Mouse (Mus musculus) hindbrain, embryonic 16.5 days (tissue): ENCODE results near the gene Olfr606. TPM values are rescaled to one million over a fixed set of nuclear protein-coding genes. Genes with fewer than 3 reads are reported as not detected.

ENCODE experiments used
- microRNA-seq: library from miRNA; unstranded; fragments of <30 nt; microRNA quantifications from one replicate; pipeline ENCODE4, GENCODE M21; 2017
- polyA plus RNA-seq: library from polyadenylated mRNA; unstranded; fragments of >200 nt; fragmentation: Nextera tagmentation; extraction: Ambion mirVana; gene quantifications from 2 replicates; pipeline ENCODE4 v1.2.1, GENCODE M21; 2015

The Olfr606 gene
- polyA plus RNA-seq, 1 experiment from 2014 or later = not detected

Small RNA genes within 50 kb of the gene (microRNA-seq; reads per million reads assigned to microRNA genes)
- not detected for gene Gm25774

Other genes starting within 250 kb of the Olfr606 start
- gene Olfr593, start 237.2 kb upstream of the Olfr606 start, polyA plus RNA-seq = not detected in 2 replicates
- gene Olfr594, start 232.1 kb upstream of the Olfr606 start, polyA plus RNA-seq = not detected in 2 replicates
- not detected in 2 replicates for gene Usp17ld, start 196.5 kb upstream of the Olfr606 start, polyA plus RNA-seq
- not detected in 2 replicates for gene Olfr596, start 143.4 kb upstream of the Olfr606 start, polyA plus RNA-seq
- not detected in 2 replicates for gene Olfr597, start 132.7 kb upstream of the Olfr606 start, polyA plus RNA-seq
- not detected in 2 replicates for gene Olfr598, start 125.5 kb upstream of the Olfr606 start, polyA plus RNA-seq
- gene Olfr599, start 113.1 kb upstream of the Olfr606 start, polyA plus RNA-seq = not detected in 2 replicates
- not detected in 2 replicates for gene Olfr600, start 99.4 kb upstream of the Olfr606 start, polyA plus RNA-seq
- not detected in 2 replicates for gene Olfr601, start 86.4 kb upstream of the Olfr606 start, polyA plus RNA-seq
- not detected in 2 replicates for gene Olfr603, start 62.9 kb upstream of the Olfr606 start, polyA plus RNA-seq
- gene Usp17lc, start 34.0 kb upstream of the Olfr606 start, polyA plus RNA-seq = not detected in 2 replicates
- gene Olfr605, start 3.6 kb upstream of the Olfr606 start, polyA plus RNA-seq = not detected in 2 replicates
- gene Olfr607, start 15.1 kb downstream of the Olfr606 start, polyA plus RNA-seq = not detected in 2 replicates
- not detected in 2 replicates for gene Olfr608, start 20.8 kb downstream of the Olfr606 start, polyA plus RNA-seq
- gene Olfr609, start 49.0 kb downstream of the Olfr606 start, polyA plus RNA-seq = not detected in 2 replicates
- gene Olfr610, start 63.1 kb downstream of the Olfr606 start, polyA plus RNA-seq = not detected in 2 replicates
- gene Olfr611, start 71.8 kb downstream of the Olfr606 start, polyA plus RNA-seq = not detected in 2 replicates
- not detected in 2 replicates for gene Olfr612, start 93.7 kb downstream of the Olfr606 start, polyA plus RNA-seq
- gene Olfr613, start 99.0 kb downstream of the Olfr606 start, polyA plus RNA-seq = not detected in 2 replicates
- gene Olfr615, start 107.0 kb downstream of the Olfr606 start, polyA plus RNA-seq = not detected in 2 replicates
- gene Olfr616, start 120.1 kb downstream of the Olfr606 start, polyA plus RNA-seq = not detected in 2 replicates
- not detected in 2 replicates for gene Olfr617, start 124.0 kb downstream of the Olfr606 start, polyA plus RNA-seq
- 0.16 TPM in 1 of 2 replicates, not detected in the other for gene Olfr618, start 141.1 kb downstream of the Olfr606 start, polyA plus RNA-seq
- not detected in 2 replicates for gene Olfr619, start 151.5 kb downstream of the Olfr606 start, polyA plus RNA-seq
- gene Olfr620, start 163.5 kb downstream of the Olfr606 start, polyA plus RNA-seq = not detected in 2 replicates
- not detected in 2 replicates for gene Olfr622, start 193.7 kb downstream of the Olfr606 start, polyA plus RNA-seq
- gene Olfr623, start 214.7 kb downstream of the Olfr606 start, polyA plus RNA-seq = not detected in 2 replicates
- not detected in 2 replicates for gene Olfr624, start 222.1 kb downstream of the Olfr606 start, polyA plus RNA-seq
- gene Olfr625-ps1, start 233.7 kb downstream of the Olfr606 start, polyA plus RNA-seq = not detected in 2 replicates